In genomic region chr6:82821758-82822253, GRCm38 (mm10) we compare ENCODE assay signal across 8 mouse cellular contexts. TPM values are rescaled to one million over a fixed set of nuclear protein-coding genes. Genes with fewer than 3 reads are reported as not detected.
DNase-seq lines count a peak whose midpoint lies in the region; ATAC-seq lines count a peak whose summit lies in the region.

No protein-coding gene starts in this region.

- WGBS in hindbrain, embryonic 11.5 days = 66% methylated on average over 4 of the region's 4 CpGs

- H3K36me3 ChIP-seq in hindbrain, embryonic 11.5 days (ENCODE audit: control insufficient read depth, insufficient read depth, low read length) = no peaks in the 10 kb centered on the region

- H3K4me2 ChIP-seq in hindbrain, embryonic 11.5 days (replicated peaks; ENCODE audit: low read depth, low read length) = no peak overlapping the region

- no peaks in the 10 kb centered on the region for H3K9me3 ChIP-seq in hindbrain, embryonic 11.5 days (ENCODE audit: control insufficient read depth, low read length)

- H3K27me3 ChIP-seq in hindbrain, embryonic 11.5 days (ENCODE audit: control insufficient read depth, insufficient read depth, low read length) = no peaks in the 10 kb centered on the region

- H3K4me3 ChIP-seq in hindbrain, embryonic 11.5 days (ENCODE audit: low read depth, low read length) = no peak overlapping the region

- H3K9ac ChIP-seq in hindbrain, embryonic 11.5 days (ENCODE audit: low read depth, low read length) = no peak overlapping the region

- no peaks in the 10 kb centered on the region for H3K4me1 ChIP-seq in hindbrain, embryonic 11.5 days (replicated peaks; ENCODE audit: control insufficient read depth, insufficient read depth, low read length)

- H3K27ac ChIP-seq in hindbrain, embryonic 11.5 days (ENCODE audit: low read depth, low read length) = no peak overlapping the region

- DNase-seq in layer of hippocampus, adult 11-12 months (ENCODE audit: low spot score) = peak; percentile 10
- no peak for DNase-seq in layer of hippocampus, postnatal 10 days (ENCODE audit: low spot score in 2 of 2)
- DNase-seq in WW6 (ENCODE audit: low read depth, low spot score) = peak; percentile 24
- DNase-seq in heart, postnatal 4 days = peak; percentile 9
- peak; percentile 23 to 27 for DNase-seq in monocyte, adult 2 months (ENCODE audit: low read depth in 1 of 2, low spot score in 2 of 2)
- DNase-seq in neural tube, embryonic 10.5 days (ENCODE audit: extremely low spot score, low spot score) = no peak
- no peak for DNase-seq in frontal cortex, adult 2 months (ENCODE audit: extremely low spot score in 1 of 2, low spot score in 1 of 2)
- no peak for DNase-seq in hindbrain, embryonic 11.5 days (ENCODE audit: low spot score)

- ATAC-seq in hindbrain, embryonic 11.5 days (ENCODE audit: low FRiP score) = no peak

RNA-seq across cellular contexts. Expression of gene Hk2, which starts 47.6 kb away (rescaled TPM):
- total RNA-seq in layer of hippocampus, postnatal 10 days (2021) = 10 to 100 TPM; 10.6 to 13.0 TPM
- 10 to 100 TPM; 86.8 to 96.6 TPM for total RNA-seq in heart, postnatal 4 days (2021)
- polyA plus RNA-seq in frontal cortex, adult 2 months (2012; rRNA removed) = 2.6 and 2.9 TPM in 2 replicates
- polyA plus RNA-seq in hindbrain, embryonic 11.5 days (2014; fragmentation: Nextera tagmentation; extraction: Ambion mirVana) = 16.2 and 18.7 TPM in 2 replicates

Comparison
In these comparisons a context has a peak if more than half of its experiments do, and no peak if none do; other contexts are left out.
1. DNase-seq: peak in layer of hippocampus, adult 11-12 months (single experiment), WW6 (single experiment), heart, postnatal 4 days (single experiment) and monocyte, adult 2 months (2 of 2); none in layer of hippocampus, postnatal 10 days (0 of 2), neural tube, embryonic 10.5 days (single experiment), frontal cortex, adult 2 months (0 of 2) and hindbrain, embryonic 11.5 days (single experiment).
2. RNA of gene Hk2, which starts 47.6 kb away (total RNA-seq): 86.8 to 96.6 TPM in heart, postnatal 4 days; 10.6 to 13.0 TPM in layer of hippocampus, postnatal 10 days; every median in the first group is over 4 times any median in the second.